10 mouse cellular contexts compared by ENCODE assay signal in genomic region chr13:97747037-97747860, GRCm38 (mm10). TPM values are rescaled to one million over a fixed set of nuclear protein-coding genes. Genes with fewer than 3 reads are reported as not detected.
DNase-seq lines count a peak whose midpoint lies in the region; ATAC-seq and TF ChIP-seq lines count a peak whose summit lies in the region.
"Had no signal": no experiment of that assay in that cellular context is flagged by ENCODE, and none has a peak within 500 bp of the region (broad histone marks: within the 10 kb centered on the region; RNA-seq: fewer than 3 reads in every experiment).

No protein-coding gene starts in this region.

- no peak for TF ChIP-seq CTCF in hindbrain, postnatal 0 days (IDR thresholded peaks at IDR 0.05; ENCODE audit: low read depth)

- DNase-seq in heart, adult 11 months, result peak; percentile 79
- DNase-seq in heart, postnatal 4 days, result no peak
- peak; percentile 84 for DNase-seq in hindbrain, postnatal 0 days (ENCODE audit: low spot score)
- no peak for DNase-seq in kidney, adult 11 months
- DNase-seq: kidney, postnatal 36 days; thymus, postnatal 14 days had no signal

- no peak overlapping the region for H3K4me2 ChIP-seq in embryonic facial prominence, embryonic 13.5 days
- peak overlapping the region; percentile 49 for H3K4me2 ChIP-seq in hindbrain, postnatal 0 days (ENCODE audit: low read depth, low read length)
- peak overlapping the region; percentile 44 for H3K4me2 ChIP-seq in neural tube, embryonic 12.5 days (replicated peaks)
- no peak overlapping the region for H3K4me2 ChIP-seq in kidney, embryonic 15.5 days

- H3K4me1 ChIP-seq in embryonic facial prominence, embryonic 13.5 days, result peaks cover 10% of the 10 kb centered on the region
- H3K4me1 ChIP-seq in hindbrain, postnatal 0 days (ENCODE audit: insufficient read depth, low read length), result peaks cover 12% of the 10 kb centered on the region
- peaks cover 34% of the 10 kb centered on the region for H3K4me1 ChIP-seq in neural tube, embryonic 12.5 days
- H3K4me1 ChIP-seq in kidney, embryonic 15.5 days, result peaks cover 19% of the 10 kb centered on the region

- H3K9me3 ChIP-seq in embryonic facial prominence, embryonic 13.5 days, result no peaks in the 10 kb centered on the region
- H3K9me3 ChIP-seq in hindbrain, postnatal 0 days (ENCODE audit: low read length), result no peaks in the 10 kb centered on the region
- H3K9me3 ChIP-seq in neural tube, embryonic 12.5 days, result no peaks in the 10 kb centered on the region
- no peaks in the 10 kb centered on the region for H3K9me3 ChIP-seq in kidney, embryonic 15.5 days (replicated peaks)

- H3K9ac ChIP-seq in embryonic facial prominence, embryonic 13.5 days, result no peak overlapping the region
- no peak overlapping the region for H3K9ac ChIP-seq in hindbrain, postnatal 0 days (replicated peaks; ENCODE audit: low read length)
- H3K9ac ChIP-seq in neural tube, embryonic 12.5 days, result no peak overlapping the region
- H3K9ac ChIP-seq in kidney, embryonic 15.5 days, result no peak overlapping the region

- no peaks in the 10 kb centered on the region for H3K36me3 ChIP-seq in embryonic facial prominence, embryonic 13.5 days
- no peaks in the 10 kb centered on the region for H3K36me3 ChIP-seq in hindbrain, postnatal 0 days (ENCODE audit: insufficient read depth, low read length)
- no peaks in the 10 kb centered on the region for H3K36me3 ChIP-seq in neural tube, embryonic 12.5 days
- H3K36me3 ChIP-seq in kidney, embryonic 15.5 days, result no peaks in the 10 kb centered on the region

- 0 out of 2 replicates have a peak, but pooled peaks have one; percentile 37 for ATAC-seq in embryonic facial prominence, embryonic 13.5 days (ENCODE audit: insufficient number of reproducible peaks, insufficient read depth, low FRiP score, low TSS enrichment, low read depth)
- peak; percentile 79 for ATAC-seq in hindbrain, postnatal 0 days
- ATAC-seq in neural tube, embryonic 12.5 days (ENCODE audit: low FRiP score, low read depth), result peak; percentile 90
- ATAC-seq in inflammation-experienced regulatory T-cells, adult 6 months, result no peak
- no peak for ATAC-seq in kidney, embryonic 15.5 days (replicated peaks; ENCODE audit: low FRiP score)

- 43% methylated on average over 20 of the region's 20 CpGs for WGBS in embryonic facial prominence, embryonic 13.5 days
- 10% methylated on average over 20 of the region's 20 CpGs for WGBS in hindbrain, postnatal 0 days
- 19% methylated on average over 20 of the region's 20 CpGs for WGBS in neural tube, embryonic 12.5 days
- WGBS in kidney, embryonic 15.5 days, result 51% methylated on average over 20 of the region's 20 CpGs

- H3K4me3 ChIP-seq in embryonic facial prominence, embryonic 13.5 days, result no peak overlapping the region
- H3K4me3 ChIP-seq in hindbrain, postnatal 0 days (ENCODE audit: low read length), result 0 out of 2 replicates have a peak overlapping the region, but pooled peaks have one; percentile 6
- H3K4me3 ChIP-seq in neural tube, embryonic 12.5 days, result no peak overlapping the region
- no peak overlapping the region for H3K4me3 ChIP-seq in kidney, embryonic 15.5 days (replicated peaks)

- H3K27ac ChIP-seq in embryonic facial prominence, embryonic 13.5 days, result no peak overlapping the region
- peak overlapping the region; percentile 76 for H3K27ac ChIP-seq in hindbrain, postnatal 0 days
- H3K27ac ChIP-seq in neural tube, embryonic 12.5 days, result peak overlapping the region; percentile 72; the same call in 1 of the 2 replicates
- no peak overlapping the region for H3K27ac ChIP-seq in kidney, embryonic 15.5 days

- no peaks in the 10 kb centered on the region for H3K27me3 ChIP-seq in embryonic facial prominence, embryonic 13.5 days
- H3K27me3 ChIP-seq in hindbrain, postnatal 0 days (ENCODE audit: insufficient read depth, low read length), result no peaks in the 10 kb centered on the region
- no peaks in the 10 kb centered on the region for H3K27me3 ChIP-seq in neural tube, embryonic 12.5 days (replicated peaks)
- H3K27me3 ChIP-seq in kidney, embryonic 15.5 days, result no peaks in the 10 kb centered on the region

RNA-seq across cellular contexts. Expression of gene Gm10260, which starts 13.2 kb away (rescaled TPM):
- total RNA-seq in heart, postnatal 4 days (2021), result 100 to 1,000 TPM; 169 to 186 TPM
- polyA plus RNA-seq in embryonic facial prominence, embryonic 13.5 days (2015; fragmentation: Nextera tagmentation; extraction: Ambion mirVana), result 1.4 and 21.8 TPM in 2 replicates
- total RNA-seq in hindbrain, postnatal 0 days (2014; rRNA removed), result 170 and 196 TPM in 2 replicates
- polyA plus RNA-seq in hindbrain, postnatal 0 days (2015; fragmentation: Nextera tagmentation; extraction: Ambion mirVana), result 4.0 TPM in 2 replicates
- polyA plus RNA-seq in neural tube, embryonic 12.5 days (2016; fragmentation: Nextera tagmentation; extraction: Ambion mirVana), result 0.98 and 4.2 TPM in 2 replicates
- polyA plus RNA-seq in inflammation-experienced regulatory T-cells, adult 6 months (2017; shearing (Covaris generic)), result 10 to 100 TPM in 2 of 3 experiments, 1 to 10 TPM in 1; 9.1 to 26.6 (median 25.0) TPM
- polyA plus RNA-seq in kidney, embryonic 15.5 days (2015; fragmentation: Nextera tagmentation; extraction: Ambion mirVana), result 3.4 and 6.9 TPM in 2 replicates

Comparison
In these comparisons a context has a peak if more than half of its experiments do, and no peak if none do; other contexts are left out.
1. DNase-seq: peak in heart, adult 11 months (single experiment) and hindbrain, postnatal 0 days (single experiment); none in heart, postnatal 4 days (single experiment) and kidney, adult 11 months (single experiment).
2. ATAC-seq: peak in embryonic facial prominence, embryonic 13.5 days (single experiment), hindbrain, postnatal 0 days (single experiment) and neural tube, embryonic 12.5 days (single experiment); none in inflammation-experienced regulatory T-cells, adult 6 months (single experiment) and kidney, embryonic 15.5 days (single experiment).
3. H3K27ac ChIP-seq: peak in hindbrain, postnatal 0 days (single experiment) and neural tube, embryonic 12.5 days (single experiment); none in embryonic facial prominence, embryonic 13.5 days (single experiment) and kidney, embryonic 15.5 days (single experiment).
4. H3K4me2 ChIP-seq: peak in hindbrain, postnatal 0 days (single experiment) and neural tube, embryonic 12.5 days (single experiment); none in embryonic facial prominence, embryonic 13.5 days (single experiment) and kidney, embryonic 15.5 days (single experiment).